Mouse (Mus musculus) kidney, embryonic 16.5 days (tissue): ENCODE data around the gene Plxnb2. TPM values are rescaled to one million over a fixed set of nuclear protein-coding genes. Genes with fewer than 3 reads are reported as not detected.

ENCODE experiments used
- ATAC-seq: fragments of 200-750 bp; cut with Nextera tagmentation; 2 replicates; pipeline ENCODE4 v1.8.0; 2017; ENCODE audit warnings: moderate TSS enrichment; ENCODE audit not compliant: low FRiP score, low TSS enrichment
- H3K27ac ChIP-seq: fragments of 300-500 bp; sonication (generic); 2 replicates; pipeline ENCODE4 v1.5.1; 2014; ENCODE audit warnings: low read length
- H3K27me3 ChIP-seq: fragments of 300-500 bp; sonication (generic); 2 replicates; pipeline ENCODE4 v1.6.1; 2014; ENCODE audit warnings: low read length, control low read depth, mixed read lengths; ENCODE audit not compliant: insufficient read depth
- H3K36me3 ChIP-seq: fragments of 300-500 bp; sonication (generic); 2 replicates; pipeline ENCODE4 v1.6.1; 2014; ENCODE audit warnings: low read length, control low read depth, mixed read lengths; ENCODE audit not compliant: insufficient read depth
- H3K4me1 ChIP-seq: fragments of 300-500 bp; sonication (generic); 2 replicates; pipeline ENCODE4 v1.6.1; 2014; ENCODE audit warnings: low read length, control low read depth, mixed read lengths; ENCODE audit not compliant: insufficient read depth
- H3K4me2 ChIP-seq: fragments of 300-500 bp; sonication (generic); replicated peaks from 2 replicates; pipeline ENCODE4 v1.6.1; 2014; ENCODE audit warnings: low read depth, low read length
- H3K4me3 ChIP-seq: fragments of 300-500 bp; sonication (generic); 2 replicates; pipeline ENCODE4 v1.5.1; 2014; ENCODE audit warnings: mild to moderate bottlenecking, low read length
- H3K9ac ChIP-seq: fragments of 300-500 bp; sonication (generic); replicated peaks from 2 replicates; pipeline ENCODE4 v1.6.1; 2014; ENCODE audit warnings: low read length
- H3K9me3 ChIP-seq: fragments of 300-500 bp; sonication (generic); 2 replicates; pipeline ENCODE4 v1.6.1; 2016; ENCODE audit warnings: low read length, control low read depth
- WGBS: fragments of 180-500 bp; shearing (Covaris S2); extraction: QIAGEN DNeasy Blood & Tissue Kit; methylation state at CpG from one replicate; pipeline ENCODE4 v1.1.7; 2014; 5-methylcytosine and 5-hydroxymethylcytosine counted together
- polyA plus RNA-seq: library from polyadenylated mRNA; unstranded; fragments of >200 nt; fragmentation: Nextera tagmentation; extraction: Ambion mirVana; gene quantifications from 2 replicates; pipeline ENCODE4 v1.2.1, GENCODE M21; 2015

Plxnb2 gene
- 184 and 188 TPM in 2 replicates for polyA plus RNA-seq

GRCm38 (mm10) chr15:89180571-89181229 lies at the start of gene Plxnb2:
Plxnb2 (minus strand) TSS chr15:89180788.
- H3K4me3 ChIP-seq: peak within 1 kb of the TSS; percentile 81
- peak within 1 kb of the TSS; percentile 78 for H3K4me2 ChIP-seq
- H3K36me3 ChIP-seq: no peaks in the 10 kb centered on the region
- H3K4me1 ChIP-seq: peaks cover 56% of the 10 kb centered on the region
- H3K27me3 ChIP-seq: no peaks in the 10 kb centered on the region
- H3K9me3 ChIP-seq: no peaks in the 10 kb centered on the region
- peak; percentile 85 for ATAC-seq
- H3K9ac ChIP-seq: peak within 1 kb of the TSS; percentile 94
- under 1% methylated on average over 65 of the region's 72 CpGs for WGBS
- peak within 1 kb of the TSS; percentile 93 for H3K27ac ChIP-seq

- WGBS: 87% methylated on average over 2 of the region's 2 CpGs
- H3K27ac ChIP-seq: no peak overlapping the region
- H3K4me3 ChIP-seq: no peak overlapping the region
- H3K4me1 ChIP-seq: peaks cover 14% of the 10 kb centered on the region
- H3K4me2 ChIP-seq: no peak overlapping the region
- ATAC-seq: no peak
- H3K9me3 ChIP-seq: 0 out of 2 replicates have a peak, but pooled peaks cover 3% of the 10 kb centered on the region
- no peaks in the 10 kb centered on the region for H3K27me3 ChIP-seq
- H3K36me3 ChIP-seq: peaks cover 14% of the 10 kb centered on the region
- no peak overlapping the region for H3K9ac ChIP-seq
Observed at GRCm38 (mm10) chr15:89215611-89216233, 35.1 kb upstream of the Plxnb2 start.

- no peak for ATAC-seq
- H3K4me2 ChIP-seq: no peak overlapping the region
Observed at GRCm38 (mm10) chr15:89214953-89215352, 34.4 kb upstream of the Plxnb2 start.

DNA sequence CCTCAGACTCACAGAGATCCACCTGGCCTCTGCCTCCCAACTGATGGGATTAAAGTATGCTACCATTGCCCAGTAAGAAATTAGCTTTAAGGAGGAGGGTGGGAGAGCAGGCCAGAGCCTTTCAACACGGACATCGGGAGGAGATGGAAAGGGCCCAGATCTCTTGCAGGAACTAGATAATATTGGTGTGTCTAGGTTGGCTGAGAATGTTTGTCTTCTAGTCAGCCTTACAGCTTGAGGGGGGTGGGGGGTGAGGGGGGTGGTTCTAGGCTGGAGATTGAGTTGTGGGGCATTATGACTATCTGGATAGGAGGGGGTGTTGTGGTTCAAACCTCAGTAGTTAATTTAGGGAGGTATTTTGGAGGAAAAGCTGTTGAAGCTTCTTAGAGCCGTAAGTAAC lies 32.9 kb upstream of the Plxnb2 start:
- 84% methylated on average over 3 of the region's 3 CpGs for WGBS
- no peak overlapping the region for H3K9ac ChIP-seq
- no peak for ATAC-seq
- no peak overlapping the region for H3K4me2 ChIP-seq
- no peak overlapping the region for H3K27ac ChIP-seq
- peaks cover 14% of the 10 kb centered on the region for H3K4me1 ChIP-seq
- H3K9me3 ChIP-seq: 0 out of 2 replicates have a peak, but pooled peaks cover 3% of the 10 kb centered on the region
- H3K27me3 ChIP-seq: no peaks in the 10 kb centered on the region
- H3K36me3 ChIP-seq: peaks cover 14% of the 10 kb centered on the region
- H3K4me3 ChIP-seq: no peak overlapping the region

More at GRCm38 (mm10) chr15:89214953-89215352, 34.4 kb upstream of the Plxnb2 start:
- Histone ChIP-seq H3K4me3 (no peak overlapping the region), H3K36me3 (peaks cover 14% of the 10 kb centered on the region), H3K27ac (no peak overlapping the region), H3K4me1 (peaks cover 14% of the 10 kb centered on the region), H3K9ac (no peak overlapping the region), H3K27me3 (no peaks in the 10 kb centered on the region), H3K9me3 (0 out of 2 replicates have a peak, but pooled peaks cover 3% of the 10 kb centered on the region)
- 95% methylated on average over 3 of the region's 3 CpGs for WGBS

DNA sequence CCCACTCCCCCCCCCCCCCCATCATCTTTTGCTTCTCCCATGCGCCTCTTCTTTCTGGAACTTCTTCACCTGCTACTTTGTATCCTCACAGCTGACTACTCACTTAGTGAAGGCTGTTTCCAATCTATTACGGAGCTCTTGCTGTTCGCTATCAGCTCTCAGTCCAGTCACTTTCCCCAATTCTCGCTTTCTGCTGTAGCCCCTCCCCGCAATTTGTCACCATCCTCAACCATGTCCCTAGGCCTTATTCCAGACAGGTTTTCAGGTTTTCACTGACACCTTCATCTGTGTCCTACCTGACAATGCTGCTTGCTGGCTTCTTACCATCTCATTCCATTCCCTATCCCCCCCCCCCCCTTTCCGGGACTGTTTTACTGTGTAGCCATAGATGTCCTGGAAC lies 31.9 kb upstream of the Plxnb2 start:
- no peak for ATAC-seq
- H3K9me3 ChIP-seq: 0 out of 2 replicates have a peak, but pooled peaks cover 3% of the 10 kb centered on the region
- peak overlapping the region; percentile 93 for H3K4me3 ChIP-seq
- H3K27me3 ChIP-seq: no peaks in the 10 kb centered on the region
- peak overlapping the region; percentile 83 for H3K4me2 ChIP-seq
- WGBS: 65% methylated on average over 6 of the region's 6 CpGs
- H3K9ac ChIP-seq: peak overlapping the region; percentile 98
- H3K27ac ChIP-seq: no peak overlapping the region
- peaks cover 14% of the 10 kb centered on the region for H3K4me1 ChIP-seq
- peaks cover 14% of the 10 kb centered on the region for H3K36me3 ChIP-seq

GRCm38 (mm10) chr15:89211716-89212461 lies 31.3 kb upstream of the Plxnb2 start:
- Histone ChIP-seq H3K36me3 (peaks cover 13% of the 10 kb centered on the region), H3K4me1 (peaks cover 14% of the 10 kb centered on the region), H3K4me3 (peak overlapping the region; percentile 93), H3K9me3 (0 out of 2 replicates have a peak, but pooled peaks cover 3% of the 10 kb centered on the region), H3K27me3 (no peaks in the 10 kb centered on the region), H3K4me2 (peak overlapping the region; percentile 83), H3K27ac (peak overlapping the region; percentile 84), H3K9ac (peak overlapping the region; percentile 98)
- under 1% methylated on average over 32 of the region's 35 CpGs for WGBS
- peak; percentile 66 for ATAC-seq

DNA sequence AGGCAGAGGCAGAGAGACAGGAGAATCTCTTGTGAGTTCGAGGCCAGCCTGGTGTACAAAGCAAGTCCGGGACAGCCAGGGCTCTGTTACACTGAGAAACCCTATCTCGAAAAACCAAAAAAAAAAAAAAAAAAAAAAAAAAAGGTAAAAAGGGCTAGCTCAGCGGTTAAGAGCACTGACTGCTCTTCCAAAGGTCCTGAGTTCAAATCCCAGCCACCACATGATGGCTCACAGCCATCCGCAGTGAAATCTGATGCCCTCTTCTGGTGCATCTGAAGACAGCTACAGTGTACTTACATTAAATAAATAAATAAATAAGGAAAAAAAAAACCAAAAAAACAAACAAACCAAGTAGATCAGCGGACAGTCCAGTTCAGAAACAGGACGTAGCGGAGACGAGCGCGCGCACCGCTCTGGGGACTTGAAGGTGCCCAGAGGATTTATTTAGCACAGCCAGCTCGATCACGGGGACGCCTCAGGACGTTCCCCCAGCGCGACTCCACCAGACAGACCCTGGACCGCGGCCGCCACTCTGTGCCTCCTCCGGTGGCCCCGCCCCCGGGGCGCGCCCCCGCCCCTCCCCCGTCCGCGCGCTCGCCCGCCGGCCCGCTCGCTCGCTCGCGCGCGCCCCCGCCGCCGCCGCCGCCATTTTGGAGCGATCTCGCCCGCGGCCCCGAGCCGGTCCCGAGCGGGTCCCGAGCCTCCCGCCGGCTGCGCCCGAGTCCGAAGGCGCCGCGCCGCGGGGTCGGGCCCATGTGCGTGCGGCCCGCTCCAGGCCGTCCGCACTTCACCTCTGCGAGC lies 30.5 kb upstream of the Plxnb2 start, which contains the start of gene Ppp6r2:
Ppp6r2 (plus strand) TSS at position 639 of the 801 bp plus-strand sequence.
- peak within 1 kb of the TSS; percentile 93 for H3K4me3 ChIP-seq
- peak; percentile 87 for ATAC-seq
- peaks cover 14% of the 10 kb centered on the region for H3K4me1 ChIP-seq
- H3K4me2 ChIP-seq: peak within 1 kb of the TSS; percentile 83
- WGBS: 2% methylated on average over 69 of the region's 73 CpGs
- H3K9ac ChIP-seq: peak within 1 kb of the TSS; percentile 98
- peaks cover 6% of the 10 kb centered on the region for H3K36me3 ChIP-seq
- no peaks in the 10 kb centered on the region for H3K9me3 ChIP-seq
- H3K27ac ChIP-seq: peak within 1 kb of the TSS; percentile 84
- H3K27me3 ChIP-seq: no peaks in the 10 kb centered on the region

DNA sequence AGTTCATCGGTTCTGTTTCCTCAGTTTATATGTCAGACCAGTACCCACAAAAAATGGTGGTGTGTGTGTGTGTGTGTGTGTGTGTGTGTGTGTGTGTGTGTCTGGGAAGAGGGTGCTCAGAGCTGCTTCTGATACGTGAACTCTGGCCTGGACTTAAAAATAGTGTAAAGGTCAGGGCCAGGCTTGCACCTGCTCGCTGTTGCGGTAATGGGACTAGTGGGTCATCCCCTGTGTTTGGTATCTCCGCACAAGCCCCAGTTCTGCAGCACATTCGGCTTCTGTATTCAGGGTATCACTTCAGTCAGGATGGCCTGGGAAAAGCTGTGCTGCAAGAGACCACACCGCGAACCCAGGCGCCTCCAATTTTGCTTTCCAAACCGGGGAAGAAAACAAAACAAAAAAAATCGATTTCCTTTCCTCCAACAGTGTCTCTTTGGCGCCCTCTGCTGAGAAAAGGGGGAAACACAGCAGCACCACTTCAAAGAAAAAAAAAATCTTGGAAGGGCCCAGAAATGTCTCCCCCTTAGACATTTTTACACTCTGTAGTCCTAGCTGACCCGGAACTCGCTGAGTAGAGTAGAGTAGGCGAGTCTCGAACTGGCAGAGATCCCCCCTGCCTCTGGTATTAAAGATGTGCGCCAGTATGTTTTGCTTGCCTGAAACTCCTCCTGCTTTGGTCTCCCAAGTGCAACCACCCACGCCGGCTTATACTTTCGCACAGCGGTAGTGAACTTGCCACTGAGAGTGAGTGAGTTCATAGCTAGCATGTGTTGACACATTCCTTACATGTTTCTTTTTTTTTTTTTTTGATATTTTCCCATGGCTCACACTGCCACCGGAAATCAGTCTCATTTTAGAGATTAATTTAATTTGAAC lies 29.5 kb upstream of the Plxnb2 start:
- Histone ChIP-seq H3K9ac (peak overlapping the region; percentile 60), H3K4me2 (peak overlapping the region; percentile 83), H3K4me1 (peaks cover 14% of the 10 kb centered on the region), H3K27ac (peak overlapping the region; percentile 84), H3K4me3 (peak overlapping the region; percentile 93), H3K36me3 (no peaks in the 10 kb centered on the region), H3K27me3 (no peaks in the 10 kb centered on the region), H3K9me3 (no peaks in the 10 kb centered on the region)
- peak; percentile 60 for ATAC-seq
- 13% methylated on average over 22 of the region's 22 CpGs for WGBS
